Mouse (Mus musculus): ENCODE data around the gene Rfx4.

- TF ChIP-seq CTCF (IDR thresholded peaks at IDR 0.05; ENCODE audit: low read depth, low read length): no peak
- no peak for TF ChIP-seq POLR2A (IDR thresholded peaks at IDR 0.05; ENCODE audit: insufficient read depth, low read length)
- TF ChIP-seq EP300 (IDR thresholded peaks at IDR 0.05; ENCODE audit: insufficient read depth, low read depth, low read length): no peak
Observed at GRCm38 (mm10) chr10:84908006-84908405, 152.1 kb downstream of the Rfx4 start.
